Mouse (Mus musculus): ENCODE data around the gene Gpr141. TPM values are rescaled to one million over a fixed set of nuclear protein-coding genes. Genes with fewer than 3 reads are reported as not detected.
"Not testable (repeated sequence)": the region's sequence is repeated elsewhere in the genome, so short reads cannot be mapped to it uniquely, and the experiment has no call there.

Gene Gpr141
- total and polyA plus RNA-seq, 3 experiments, result not detected

DNA sequence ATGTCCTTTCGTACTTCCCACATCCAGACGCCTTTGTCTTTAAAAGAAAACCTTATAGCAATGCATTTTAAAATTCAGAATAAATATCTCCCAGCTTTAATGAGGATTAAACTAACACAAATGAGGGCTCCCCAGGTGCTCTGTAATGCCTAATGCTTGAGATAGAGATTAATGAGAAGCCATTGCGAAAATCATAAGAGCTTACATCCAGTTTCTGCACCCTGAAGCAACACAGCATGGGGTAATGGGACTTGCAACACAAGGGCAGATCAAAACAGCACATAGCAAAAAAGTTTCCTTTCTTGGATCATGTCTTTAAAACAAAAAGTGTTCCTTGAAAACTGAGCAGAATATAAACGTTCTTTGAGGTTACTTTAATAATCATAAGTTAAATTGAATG lies 30.3 kb downstream of the Gpr141 start:
- Histone ChIP-seq H3K36me3 (ENCODE audit: control insufficient read depth in 1 of 2, insufficient read depth in 2 of 2, low read length in 2 of 2) (no peaks in the 10 kb centered on the region), H3K27me3 (ENCODE audit: control insufficient read depth in 1 of 2, insufficient read depth in 2 of 2, low read length in 2 of 2) (no peaks in the 10 kb centered on the region), H3K27ac (ENCODE audit: control insufficient read depth, low read depth, low read length) (no peak overlapping the region), H3K9me3 (replicated peaks; ENCODE audit: insufficient read depth, low read length) (no peaks in the 10 kb centered on the region), H3K79me2 (ENCODE audit: control insufficient read depth, insufficient read depth, low read length, poor library complexity) (no peaks in the 10 kb centered on the region), H3K9ac (ENCODE audit: control insufficient read depth, low read depth, low read length, poor library complexity, severe bottlenecking) (no peak overlapping the region), H3K4me3 (ENCODE audit: control insufficient read depth in 1 of 2, insufficient read depth in 1 of 2, low read depth in 2 of 2, low read length in 2 of 2) (no peak overlapping the region), H3K4me1 (ENCODE audit: control insufficient read depth in 1 of 2, insufficient read depth in 2 of 2, low read length in 2 of 2) (no peaks in the 10 kb centered on the region)
- DNase-seq (ENCODE audit: low read depth, low spot score), result no peak
- TF ChIP-seq HCFC1 (IDR thresholded peaks at IDR 0.05; ENCODE audit: low read depth, low read length) (no peak), SMC3 (IDR thresholded peaks at IDR 0.05; ENCODE audit: low read depth, low read length) (no peak), ETS1 (IDR thresholded peaks at IDR 0.05; ENCODE audit: low read depth, low read length) (no peak), ZKSCAN1 (IDR thresholded peaks at IDR 0.05; ENCODE audit: low read depth, low read length) (no peak)

DNA sequence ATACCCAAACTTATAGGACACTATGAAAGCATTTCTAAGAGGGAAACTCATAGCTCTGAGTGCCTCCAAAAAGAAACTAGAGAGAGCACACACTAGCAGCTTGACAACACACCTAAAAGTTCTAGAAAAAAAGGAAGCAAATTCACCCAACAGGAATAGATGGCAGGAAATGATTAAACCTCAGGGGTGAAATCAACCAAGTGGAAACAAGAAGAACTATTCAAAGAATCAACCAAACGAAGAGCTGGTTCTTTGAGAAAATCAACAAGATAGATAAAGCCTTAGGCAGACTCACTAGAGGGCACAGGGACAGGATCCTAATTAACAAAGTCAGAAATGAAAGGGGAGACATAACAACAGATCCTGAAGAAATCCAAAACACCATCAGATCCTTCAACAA lies 36.1 kb downstream of the Gpr141 start:
- not testable (repeated sequence) for H3K4me3 ChIP-seq (ENCODE audit: control insufficient read depth in 1 of 2, insufficient read depth in 1 of 2, low read depth in 2 of 2, low read length in 2 of 2); H3K27ac ChIP-seq (ENCODE audit: control insufficient read depth, low read depth, low read length); H3K9ac ChIP-seq (ENCODE audit: control insufficient read depth, low read depth, low read length, poor library complexity, severe bottlenecking); H3K9me3 ChIP-seq (replicated peaks; ENCODE audit: insufficient read depth, low read length); H3K4me1 ChIP-seq (ENCODE audit: control insufficient read depth in 1 of 2, insufficient read depth in 2 of 2, low read length in 2 of 2); H3K36me3 ChIP-seq (ENCODE audit: control insufficient read depth in 1 of 2, insufficient read depth in 2 of 2, low read length in 2 of 2); H3K27me3 ChIP-seq (ENCODE audit: control insufficient read depth in 1 of 2, insufficient read depth in 2 of 2, low read length in 2 of 2); H3K79me2 ChIP-seq (ENCODE audit: control insufficient read depth, insufficient read depth, low read length, poor library complexity)
- 0 out of 2 replicates have a peak, but pooled peaks have one; percentile 46 for TF ChIP-seq TBP (IDR thresholded peaks at IDR 0.05; ENCODE audit: low read depth, low read length)
- DNase-seq (ENCODE audit: low read depth, low spot score), result peak; percentile 26

DNA sequence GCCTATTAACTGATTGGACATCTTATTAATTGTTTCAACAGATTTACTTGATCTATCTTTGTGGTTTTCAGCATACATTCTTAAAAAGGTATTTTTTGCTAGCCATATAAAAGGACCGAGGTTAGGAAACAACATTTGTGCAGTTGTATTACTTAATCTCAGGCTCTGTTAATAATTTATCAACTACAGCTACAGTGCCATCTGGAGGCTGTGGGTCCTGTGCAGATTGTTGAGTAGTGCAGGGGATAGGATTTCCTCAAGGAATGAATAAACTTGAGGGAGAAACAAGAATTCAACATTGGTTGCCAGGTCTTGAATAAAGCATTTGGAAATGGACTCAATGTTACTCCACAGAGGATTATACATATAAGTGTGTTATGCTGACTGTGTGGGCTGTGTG lies 53.9 kb downstream of the Gpr141 start:
- H3K4me1 ChIP-seq (ENCODE audit: control insufficient read depth in 1 of 2, insufficient read depth in 2 of 2, low read length in 2 of 2), result no peaks in the 10 kb centered on the region
- no peaks in the 10 kb centered on the region; a peak in 1 of 4 replicates for H3K27me3 ChIP-seq (ENCODE audit: control insufficient read depth in 1 of 2, insufficient read depth in 2 of 2, low read length in 2 of 2)
- H3K79me2 ChIP-seq (ENCODE audit: control insufficient read depth, insufficient read depth, low read length, poor library complexity), result no peaks in the 10 kb centered on the region
- H3K9me3 ChIP-seq (replicated peaks; ENCODE audit: insufficient read depth, low read length), result no peaks in the 10 kb centered on the region
- no peak for DNase-seq (ENCODE audit: low read depth, low spot score)
- no peak overlapping the region for H3K9ac ChIP-seq (ENCODE audit: control insufficient read depth, low read depth, low read length, poor library complexity, severe bottlenecking)
- no peak for TF ChIP-seq MYB (IDR thresholded peaks at IDR 0.05; ENCODE audit: low read depth, low read length)
- no peak for TF ChIP-seq KAT2A (conservative IDR thresholded peaks at IDR 0.05; ENCODE audit: low read depth, low read length)
- TF ChIP-seq SIN3A (IDR thresholded peaks at IDR 0.05; ENCODE audit: low read length), result no peak
- TF ChIP-seq TBP (IDR thresholded peaks at IDR 0.05; ENCODE audit: low read depth, low read length), result no peak
- no peak for TF ChIP-seq JUND (IDR thresholded peaks at IDR 0.05; ENCODE audit: low read depth, low read length)
- TF ChIP-seq MYC (IDR thresholded peaks at IDR 0.05; ENCODE audit: low read depth, low read length), result no peak
- H3K27ac ChIP-seq (ENCODE audit: control insufficient read depth, low read depth, low read length), result no peak overlapping the region
- no peak overlapping the region for H3K4me3 ChIP-seq (ENCODE audit: control insufficient read depth in 1 of 2, insufficient read depth in 1 of 2, low read depth in 2 of 2, low read length in 2 of 2)
- H3K36me3 ChIP-seq (ENCODE audit: control insufficient read depth in 1 of 2, insufficient read depth in 2 of 2, low read length in 2 of 2), result no peaks in the 10 kb centered on the region

DNA sequence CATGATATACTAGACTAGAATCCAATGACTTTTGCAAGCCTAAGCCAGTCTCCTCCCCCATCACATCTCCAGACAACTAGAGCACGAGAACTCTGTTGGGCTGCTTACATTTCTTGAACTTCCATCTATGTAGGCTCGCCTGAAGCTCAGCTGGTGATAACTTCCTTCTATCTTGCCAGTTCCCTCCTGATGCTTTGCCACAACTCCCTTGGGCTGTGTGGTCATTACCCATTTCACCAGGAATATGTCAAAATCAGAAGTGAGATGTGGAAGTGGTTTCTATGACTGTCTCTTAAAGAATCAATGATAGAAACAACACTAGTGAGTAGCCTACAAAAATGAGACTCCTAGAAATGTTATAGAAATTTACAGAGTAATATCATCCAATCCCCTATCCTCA lies 56.9 kb downstream of the Gpr141 start:
- Histone ChIP-seq H3K27ac (ENCODE audit: control insufficient read depth, low read depth, low read length) (no peak overlapping the region), H3K4me3 (ENCODE audit: control insufficient read depth in 1 of 2, insufficient read depth in 1 of 2, low read depth in 2 of 2, low read length in 2 of 2) (no peak overlapping the region), H3K4me1 (ENCODE audit: control insufficient read depth in 1 of 2, insufficient read depth in 2 of 2, low read length in 2 of 2) (no peaks in the 10 kb centered on the region), H3K9me3 (replicated peaks; ENCODE audit: insufficient read depth, low read length) (no peaks in the 10 kb centered on the region), H3K36me3 (ENCODE audit: control insufficient read depth in 1 of 2, insufficient read depth in 2 of 2, low read length in 2 of 2) (no peaks in the 10 kb centered on the region), H3K9ac (ENCODE audit: control insufficient read depth, low read depth, low read length, poor library complexity, severe bottlenecking) (no peak overlapping the region), H3K27me3 (ENCODE audit: control insufficient read depth in 1 of 2, insufficient read depth in 2 of 2, low read length in 2 of 2) (no peaks in the 10 kb centered on the region), H3K79me2 (ENCODE audit: control insufficient read depth, insufficient read depth, low read length, poor library complexity) (no peaks in the 10 kb centered on the region)
- DNase-seq (ENCODE audit: low read depth, low spot score), result no peak
- TF ChIP-seq BHLHE40 (IDR thresholded peaks at IDR 0.05; ENCODE audit: borderline replicate concordance, low read depth, low read length) (no peak), ZKSCAN1 (IDR thresholded peaks at IDR 0.05; ENCODE audit: low read depth, low read length) (no peak), ZMIZ1 (IDR thresholded peaks at IDR 0.05; ENCODE audit: low read depth, low read length) (no peak), MAX (IDR thresholded peaks at IDR 0.05; ENCODE audit: low read length) (no peak), USF2 (IDR thresholded peaks at IDR 0.05; ENCODE audit: borderline replicate concordance in 1 of 2, insufficient read depth in 1 of 2, low read depth in 1 of 2, low read length in 2 of 2) (no peak), TBP (IDR thresholded peaks at IDR 0.05; ENCODE audit: low read depth, low read length) (no peak), MAFK (IDR thresholded peaks at IDR 0.05; ENCODE audit: borderline replicate concordance, low read depth, low read length) (no peak), NRF1 (IDR thresholded peaks at IDR 0.05; ENCODE audit: insufficient read depth, low read depth, low read length, poor library complexity, severe bottlenecking) (no peak), GABPA (IDR thresholded peaks at IDR 0.05; ENCODE audit: low read depth, low read length) (no peak), TAL1 (IDR thresholded peaks at IDR 0.05; ENCODE audit: low read length) (no peak), UBTF (IDR thresholded peaks at IDR 0.05; ENCODE audit: borderline replicate concordance, insufficient read depth, low read depth, low read length) (no peak), RCOR1 (IDR thresholded peaks at IDR 0.05; ENCODE audit: low read depth, low read length) (no peak), SMC3 (IDR thresholded peaks at IDR 0.05; ENCODE audit: low read depth, low read length) (no peak)

All from MEL (cell line).